Mouse (Mus musculus): ENCODE measurements at regions not wholly inside any gene's neighbourhood (a gene's known extent, or its start where the extent isn't known, plus 50 kb on each side); places are given as distances from the start of the nearest gene placed in this dataset.

DNA sequence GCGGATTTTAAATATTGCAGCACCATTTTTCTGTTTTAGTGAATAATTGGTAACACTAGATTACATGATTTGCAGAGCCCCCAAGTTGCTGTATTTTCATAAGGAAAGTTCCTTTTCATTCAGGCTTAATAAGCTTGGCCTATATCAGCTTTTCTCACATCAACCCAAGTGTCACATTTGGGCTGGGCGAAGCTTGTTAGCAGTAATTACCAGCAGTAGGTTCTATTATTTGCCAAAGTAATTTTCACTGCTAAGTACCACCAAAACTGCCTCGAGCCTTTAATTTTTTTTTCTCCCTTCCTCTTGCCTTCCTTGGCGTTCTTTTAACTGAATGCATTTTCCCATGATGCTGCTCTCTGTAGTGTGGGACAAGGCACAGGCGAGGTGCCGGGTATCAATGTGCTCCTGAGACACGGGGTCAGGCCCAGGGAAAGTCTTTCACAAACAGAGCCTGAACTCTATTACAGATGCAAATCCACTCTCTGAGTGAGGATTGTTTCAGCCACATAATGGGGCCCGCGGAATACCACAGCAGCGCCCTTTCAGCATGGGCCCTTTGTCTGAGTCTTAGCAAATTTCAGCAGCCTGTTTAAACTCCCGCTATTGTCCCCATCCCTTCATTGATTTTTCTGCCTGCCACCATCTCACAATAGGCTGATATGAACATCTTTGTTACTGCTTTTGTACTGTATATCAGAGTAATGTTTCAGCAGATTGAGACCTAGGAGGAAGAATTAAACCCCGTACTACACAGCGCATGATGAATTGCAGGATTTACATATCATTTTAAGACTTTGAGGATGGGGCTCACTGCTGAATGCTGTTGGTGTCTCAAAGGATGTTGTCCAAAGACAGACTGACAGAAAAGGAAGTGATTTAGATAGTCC, 205.1 kb upstream of the Epha3 start:
- no peaks in the 10 kb centered on the region for H3K9me3 ChIP-seq
- H3K36me3 ChIP-seq: no peaks in the 10 kb centered on the region
- peak overlapping the region; percentile 37 for H3K4me2 ChIP-seq (replicated peaks)
- H3K4me1 ChIP-seq (replicated peaks): peaks cover 10% of the 10 kb centered on the region; the same call in 1 of the 2 replicates
- H3K27ac ChIP-seq: peak overlapping the region; percentile 35
- peak; percentile 98 for ATAC-seq
- 6% methylated on average over 13 of the region's 13 CpGs for WGBS
- H3K9ac ChIP-seq (replicated peaks): no peak overlapping the region
- H3K4me3 ChIP-seq (replicated peaks): no peak overlapping the region
- peaks cover 38% of the 10 kb centered on the region for H3K27me3 ChIP-seq

DNA sequence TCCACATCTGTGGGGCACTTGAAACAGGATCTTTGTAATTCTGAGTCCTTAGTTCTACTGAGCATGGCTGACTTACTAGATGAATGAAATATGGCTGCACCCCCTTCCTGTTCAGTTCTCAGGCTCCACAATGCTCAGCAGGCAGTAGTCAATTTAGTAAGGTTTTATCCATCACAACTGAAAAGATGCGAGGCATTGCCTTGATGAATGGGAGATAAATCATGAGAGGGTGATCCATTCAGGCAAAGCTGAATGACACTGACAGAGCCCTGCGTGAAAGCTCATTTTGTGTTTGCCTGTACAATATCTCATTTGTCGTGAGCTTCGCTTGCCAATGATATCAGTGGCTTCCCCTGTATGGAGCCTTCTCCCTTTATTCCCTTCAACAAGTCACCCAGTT, 198.6 kb upstream of the Epha3 start:
- no peak overlapping the region for H3K9ac ChIP-seq (replicated peaks)
- no peak for ATAC-seq
- H3K4me1 ChIP-seq (replicated peaks): no peaks in the 10 kb centered on the region
- no peaks in the 10 kb centered on the region for H3K36me3 ChIP-seq
- H3K27ac ChIP-seq: no peak overlapping the region
- H3K4me3 ChIP-seq (replicated peaks): no peak overlapping the region
- 36% methylated on average over 4 of the region's 4 CpGs for WGBS
- no peaks in the 10 kb centered on the region for H3K9me3 ChIP-seq
- H3K27me3 ChIP-seq: peaks cover 25% of the 10 kb centered on the region
- no peak overlapping the region for H3K4me2 ChIP-seq (replicated peaks)

DNA sequence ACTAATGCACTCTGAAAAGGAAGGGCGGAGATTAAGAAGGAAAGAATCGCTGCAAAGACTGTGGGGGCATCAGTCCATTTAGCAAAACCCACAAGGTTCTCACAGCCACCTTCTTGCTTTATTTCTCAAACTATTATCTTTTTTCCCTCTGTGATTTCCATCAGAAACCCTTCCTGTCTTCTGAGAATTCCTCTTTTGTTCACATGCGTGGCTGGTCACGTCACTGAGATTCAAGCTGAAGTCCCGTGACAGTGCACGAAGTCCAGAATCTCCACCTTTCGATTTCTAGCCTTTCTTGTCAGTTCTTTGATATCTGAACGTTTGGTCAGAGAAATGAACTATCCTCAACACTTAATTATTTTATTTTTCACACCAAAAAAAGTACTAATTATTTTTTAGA, 194.7 kb upstream of the Epha3 start:
- Histone ChIP-seq H3K36me3 (no peaks in the 10 kb centered on the region), H3K27ac (no peak overlapping the region), H3K4me3 (replicated peaks) (no peak overlapping the region), H3K4me2 (replicated peaks) (0 out of 2 replicates have a peak overlapping the region, but pooled peaks have one; percentile 31), H3K4me1 (replicated peaks) (no peaks in the 10 kb centered on the region), H3K27me3 (peaks cover 13% of the 10 kb centered on the region), H3K9ac (replicated peaks) (no peak overlapping the region), H3K9me3 (no peaks in the 10 kb centered on the region)
- no peak for ATAC-seq
- WGBS: 30% methylated on average over 8 of the region's 8 CpGs

DNA sequence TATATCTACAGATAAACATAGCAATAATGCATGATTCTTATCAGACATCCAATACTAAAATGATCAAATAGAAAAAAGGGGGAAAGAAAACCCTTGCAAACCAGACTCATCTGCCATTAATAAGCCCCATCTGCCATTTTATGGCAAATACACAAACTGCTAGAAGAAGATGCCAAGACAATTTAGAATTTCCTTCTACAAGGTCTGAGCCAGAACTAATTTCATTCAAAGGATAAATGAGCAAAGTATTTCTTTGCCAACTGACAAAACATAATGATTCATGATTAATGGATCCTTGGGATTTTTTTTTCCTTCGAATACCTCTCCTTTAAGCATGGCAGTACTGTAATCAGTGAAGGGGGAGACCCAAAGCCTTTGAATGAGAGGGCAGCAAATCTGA, 190.4 kb upstream of the Epha3 start:
- Histone ChIP-seq H3K4me2 (replicated peaks) (no peak overlapping the region), H3K4me1 (replicated peaks) (no peaks in the 10 kb centered on the region), H3K4me3 (replicated peaks) (no peak overlapping the region), H3K9ac (replicated peaks) (no peak overlapping the region), H3K9me3 (no peaks in the 10 kb centered on the region), H3K36me3 (no peaks in the 10 kb centered on the region), H3K27me3 (no peaks in the 10 kb centered on the region), H3K27ac (no peak overlapping the region)
- no peak for ATAC-seq
- WGBS: 84% methylated on average over 1 of the region's 1 CpGs

DNA sequence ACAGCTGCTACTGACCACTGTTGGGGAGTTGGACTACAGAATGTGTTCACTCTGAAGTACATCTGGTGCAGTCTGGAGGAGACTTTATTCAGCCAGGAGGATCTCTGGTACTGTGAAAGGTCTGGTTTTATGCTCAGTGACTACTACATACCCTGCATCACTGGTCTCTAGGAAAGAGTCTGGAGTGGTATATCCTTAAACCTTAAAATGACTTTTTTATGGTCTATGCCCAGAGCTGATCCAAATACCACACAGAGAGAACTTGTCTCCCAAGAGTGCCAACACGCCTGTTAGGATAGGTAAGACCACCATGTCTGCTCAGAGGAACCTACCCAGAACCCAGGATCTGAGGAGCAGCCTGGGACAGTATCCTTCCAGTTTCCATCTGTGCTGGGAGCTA, 184.1 kb upstream of the Epha3 start:
- no peak overlapping the region for H3K9ac ChIP-seq (replicated peaks)
- H3K9me3 ChIP-seq: no peaks in the 10 kb centered on the region
- no peak overlapping the region for H3K4me2 ChIP-seq (replicated peaks)
- no peak overlapping the region for H3K4me3 ChIP-seq (replicated peaks)
- no peaks in the 10 kb centered on the region for H3K27me3 ChIP-seq
- no peak overlapping the region for H3K27ac ChIP-seq
- no peaks in the 10 kb centered on the region for H3K36me3 ChIP-seq
- 84% methylated on average over 1 of the region's 1 CpGs for WGBS
- no peak for ATAC-seq
- no peaks in the 10 kb centered on the region for H3K4me1 ChIP-seq (replicated peaks)

DNA sequence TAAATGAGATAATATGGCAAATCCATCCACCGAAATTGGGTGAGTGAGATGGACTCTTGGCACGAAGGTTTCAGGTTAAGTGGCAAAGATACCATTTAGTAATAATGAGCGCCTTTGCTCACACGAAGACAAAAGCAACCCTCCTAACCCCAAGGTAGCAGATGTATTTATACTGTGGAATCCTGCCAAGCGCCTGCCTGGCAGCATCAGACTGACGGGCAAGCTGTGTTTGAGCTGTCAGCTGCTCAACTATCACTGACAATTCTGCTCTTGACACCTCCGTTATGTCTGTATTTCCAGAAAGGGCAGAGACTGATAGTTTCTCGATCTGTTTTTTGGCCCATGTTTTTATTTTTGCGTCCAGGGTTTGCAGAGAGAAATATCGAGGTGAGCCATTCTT, 169.1 kb upstream of the Epha3 start:
- no peak overlapping the region for H3K4me3 ChIP-seq (replicated peaks)
- no peak for ATAC-seq
- 0 out of 2 replicates have a peak, but pooled peaks cover 3% of the 10 kb centered on the region for H3K4me1 ChIP-seq (replicated peaks)
- no peak overlapping the region for H3K4me2 ChIP-seq (replicated peaks)
- H3K36me3 ChIP-seq: no peaks in the 10 kb centered on the region
- WGBS: 79% methylated on average over 10 of the region's 10 CpGs
- H3K9me3 ChIP-seq: no peaks in the 10 kb centered on the region
- no peaks in the 10 kb centered on the region for H3K27me3 ChIP-seq
- H3K27ac ChIP-seq: no peak overlapping the region
- H3K9ac ChIP-seq (replicated peaks): no peak overlapping the region

DNA sequence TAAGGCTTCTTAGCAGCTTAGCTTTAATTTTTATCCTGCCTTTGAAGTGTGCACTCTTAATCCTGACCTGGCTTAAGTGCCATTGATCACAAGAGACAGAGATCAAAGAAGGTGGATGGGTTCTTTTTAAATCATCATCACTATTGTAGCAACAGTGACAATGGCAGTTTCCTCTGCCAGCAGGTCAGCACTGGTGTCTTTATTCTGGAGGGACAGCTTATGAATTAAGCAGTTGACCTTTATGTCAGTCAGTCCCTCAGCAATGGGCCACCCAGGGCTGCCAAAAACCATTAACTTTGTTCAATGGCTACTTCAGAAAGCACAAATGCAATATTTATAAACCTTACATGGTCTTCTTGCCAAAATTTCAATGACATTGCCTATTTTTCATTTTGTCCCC, 160.0 kb upstream of the Epha3 start:
- Histone ChIP-seq H3K36me3 (no peaks in the 10 kb centered on the region), H3K9ac (replicated peaks) (no peak overlapping the region), H3K4me3 (replicated peaks) (no peak overlapping the region), H3K4me2 (replicated peaks) (no peak overlapping the region), H3K9me3 (no peaks in the 10 kb centered on the region), H3K27me3 (peaks cover 21% of the 10 kb centered on the region), H3K4me1 (replicated peaks) (no peaks in the 10 kb centered on the region), H3K27ac (no peak overlapping the region)
- ATAC-seq: no peak

DNA sequence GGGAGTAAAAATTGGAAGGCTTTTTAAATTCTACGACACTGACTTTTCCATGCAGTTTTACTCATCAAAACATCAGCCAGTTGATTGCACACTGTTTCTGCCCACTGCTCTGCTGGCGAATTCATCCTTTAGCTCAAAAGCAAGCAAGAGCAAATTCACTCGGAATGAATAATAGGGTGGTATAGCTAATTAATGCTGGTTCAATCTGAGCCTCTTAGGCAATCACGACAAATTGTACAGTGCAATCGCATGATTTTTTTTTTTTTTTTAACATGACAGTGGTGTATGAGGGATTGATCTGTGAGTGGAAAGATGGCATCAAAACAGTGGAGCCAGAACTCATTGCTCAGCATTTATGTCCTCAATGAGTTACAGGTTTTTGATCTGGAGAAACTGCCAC, 136.9 kb upstream of the Epha3 start:
- Histone ChIP-seq H3K4me2 (replicated peaks) (no peak overlapping the region), H3K27me3 (no peaks in the 10 kb centered on the region), H3K4me1 (replicated peaks) (no peaks in the 10 kb centered on the region), H3K27ac (no peak overlapping the region), H3K9ac (replicated peaks) (no peak overlapping the region), H3K9me3 (no peaks in the 10 kb centered on the region), H3K36me3 (no peaks in the 10 kb centered on the region), H3K4me3 (replicated peaks) (no peak overlapping the region)
- no peak for ATAC-seq
- WGBS: 77% methylated on average over 5 of the region's 5 CpGs

DNA sequence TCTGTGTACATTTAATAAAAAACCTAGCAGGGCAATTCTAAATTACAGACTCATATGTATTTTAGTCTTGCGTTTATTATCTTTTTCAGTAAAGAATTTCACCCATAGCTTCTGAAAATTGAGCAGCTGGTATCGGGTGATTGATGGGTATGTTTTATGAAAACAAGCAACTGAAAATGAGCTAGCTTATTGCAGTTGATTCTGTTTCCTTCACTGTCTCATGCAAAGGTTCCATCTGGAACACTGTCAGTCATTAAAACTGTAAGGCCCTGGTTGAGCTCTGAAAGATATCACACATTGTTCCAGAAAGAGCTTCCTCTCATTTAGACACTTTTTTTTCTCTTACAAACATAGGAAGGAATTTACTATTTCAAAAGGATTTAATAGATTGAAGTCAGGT, 103.4 kb upstream of the Epha3 start:
- H3K36me3 ChIP-seq: no peaks in the 10 kb centered on the region
- no peak for ATAC-seq
- no peak overlapping the region for H3K4me3 ChIP-seq (replicated peaks)
- no peak overlapping the region for H3K4me2 ChIP-seq (replicated peaks)
- no peaks in the 10 kb centered on the region for H3K27me3 ChIP-seq
- WGBS: 88% methylated on average over 2 of the region's 2 CpGs
- H3K27ac ChIP-seq: no peak overlapping the region
- no peaks in the 10 kb centered on the region for H3K4me1 ChIP-seq (replicated peaks)
- H3K9me3 ChIP-seq: no peaks in the 10 kb centered on the region
- no peak overlapping the region for H3K9ac ChIP-seq (replicated peaks)

DNA sequence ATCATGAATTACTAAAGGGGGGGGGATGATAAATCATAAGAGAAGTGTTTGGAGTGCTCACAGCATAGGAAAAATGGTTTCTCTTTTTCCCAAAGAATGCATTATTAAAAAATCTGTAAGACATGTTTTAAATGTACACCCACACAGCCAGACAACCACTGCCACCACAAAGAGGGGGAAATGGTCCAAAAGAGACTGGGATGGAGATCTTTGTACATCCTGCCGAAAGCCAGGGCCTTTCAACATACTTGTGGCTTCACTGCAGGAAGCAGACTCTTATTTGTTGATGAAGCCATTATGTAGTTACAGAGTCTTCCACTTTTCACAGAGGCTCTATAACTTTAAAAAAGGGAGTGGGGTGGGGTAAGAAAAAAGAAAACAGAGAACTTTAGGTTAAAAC, 96.8 kb upstream of the Epha3 start:
- ATAC-seq: no peak
- H3K4me1 ChIP-seq (replicated peaks): peaks cover 5% of the 10 kb centered on the region; the same call in 1 of the 2 replicates
- no peak overlapping the region for H3K4me2 ChIP-seq (replicated peaks)
- no peak overlapping the region for H3K9ac ChIP-seq (replicated peaks)
- no peak overlapping the region for H3K4me3 ChIP-seq (replicated peaks)
- no peaks in the 10 kb centered on the region for H3K9me3 ChIP-seq
- no peaks in the 10 kb centered on the region for H3K36me3 ChIP-seq
- H3K27ac ChIP-seq: no peak overlapping the region
- H3K27me3 ChIP-seq: no peaks in the 10 kb centered on the region
- 51% methylated on average over 1 of the region's 1 CpGs for WGBS

DNA sequence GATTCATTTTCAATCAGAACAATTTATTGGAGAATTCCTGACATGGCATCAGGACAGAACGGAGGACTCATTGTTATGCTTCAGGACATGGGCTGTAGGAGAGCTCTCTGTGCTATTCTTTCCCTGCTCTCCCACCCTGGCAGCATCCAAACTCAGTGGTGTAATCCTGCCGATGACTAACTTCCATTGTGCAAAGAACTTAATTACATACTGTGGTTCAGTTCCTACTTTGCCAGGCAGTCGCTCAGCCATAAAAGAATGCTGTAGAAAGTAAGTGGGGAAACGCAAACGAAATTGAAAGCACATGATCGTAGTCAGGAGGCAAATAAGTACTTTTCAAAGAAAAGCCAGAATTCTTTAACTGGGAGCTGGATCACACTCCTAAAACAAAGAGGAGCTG, 94.2 kb upstream of the Epha3 start:
- WGBS: 4% methylated on average over 6 of the region's 6 CpGs
- no peak overlapping the region for H3K27ac ChIP-seq
- H3K9me3 ChIP-seq: no peaks in the 10 kb centered on the region
- peaks cover 5% of the 10 kb centered on the region; the same call in 1 of the 2 replicates for H3K4me1 ChIP-seq (replicated peaks)
- H3K9ac ChIP-seq (replicated peaks): no peak overlapping the region
- H3K36me3 ChIP-seq: no peaks in the 10 kb centered on the region
- H3K4me3 ChIP-seq (replicated peaks): peak overlapping the region; percentile 4; the same call in 1 of the 2 replicates
- H3K27me3 ChIP-seq: no peaks in the 10 kb centered on the region
- H3K4me2 ChIP-seq (replicated peaks): peak overlapping the region; percentile 33
- peak; percentile 81; the same call in 1 of the 2 replicates for ATAC-seq

DNA sequence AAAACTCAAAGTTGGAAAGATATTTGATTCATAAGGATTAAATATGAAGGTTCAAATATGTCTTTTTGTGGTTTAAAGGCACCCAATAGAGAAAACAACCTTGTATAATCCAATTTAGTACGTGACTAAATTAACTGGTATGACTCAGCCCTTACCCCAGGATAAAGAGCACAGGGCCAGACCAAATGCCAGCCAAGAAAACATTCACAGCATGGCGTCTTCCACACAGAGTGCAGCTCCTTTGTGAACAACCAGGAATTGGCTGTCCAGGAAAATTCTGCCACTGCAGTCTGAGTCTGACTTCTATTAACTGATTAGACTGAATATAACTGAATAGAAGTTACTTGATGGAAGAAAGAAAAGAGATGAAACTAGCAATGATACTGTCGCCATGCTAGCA, 61.2 kb upstream of the Epha3 start:
- Histone ChIP-seq H3K27me3 (no peaks in the 10 kb centered on the region), H3K4me1 (replicated peaks) (no peaks in the 10 kb centered on the region), H3K36me3 (no peaks in the 10 kb centered on the region), H3K9me3 (no peaks in the 10 kb centered on the region), H3K9ac (replicated peaks) (no peak overlapping the region), H3K27ac (no peak overlapping the region), H3K4me3 (replicated peaks) (no peak overlapping the region), H3K4me2 (replicated peaks) (no peak overlapping the region)
- ATAC-seq: 0 out of 2 replicates have a peak, but pooled peaks have one; percentile 56
- 35% methylated on average over 3 of the region's 3 CpGs for WGBS

DNA sequence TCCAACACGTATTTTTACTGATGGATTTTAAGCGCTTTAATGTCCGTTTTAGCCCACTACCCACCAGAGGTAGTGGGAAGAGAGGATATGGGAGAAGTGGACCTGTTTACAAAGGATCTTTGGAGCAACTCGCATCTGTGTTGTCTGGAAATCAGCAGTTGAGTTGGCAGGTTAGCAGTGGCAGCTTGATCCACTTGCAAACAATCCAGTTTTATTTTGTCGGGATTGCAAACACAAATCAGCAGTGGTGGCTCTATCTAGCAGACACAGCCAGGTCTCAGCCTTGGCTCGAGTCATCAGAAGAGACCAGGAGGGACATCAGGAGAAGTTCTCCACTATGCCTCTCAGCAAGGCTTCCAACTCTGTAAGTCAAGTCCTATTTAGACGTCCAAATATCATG, 57.2 kb upstream of the Epha3 start:
- Histone ChIP-seq H3K9me3 (no peaks in the 10 kb centered on the region), H3K27ac (no peak overlapping the region), H3K4me2 (replicated peaks) (no peak overlapping the region), H3K9ac (replicated peaks) (no peak overlapping the region), H3K4me1 (replicated peaks) (no peaks in the 10 kb centered on the region), H3K4me3 (replicated peaks) (no peak overlapping the region), H3K36me3 (no peaks in the 10 kb centered on the region), H3K27me3 (no peaks in the 10 kb centered on the region)
- ATAC-seq: no peak
- WGBS: 83% methylated on average over 7 of the region's 7 CpGs
